Mouse (Mus musculus): ENCODE measurements around the gene Crygd. TPM values are rescaled to one million over a fixed set of nuclear protein-coding genes. Genes with fewer than 3 reads are reported as not detected.
"Not testable (repeated sequence)": the region's sequence is repeated elsewhere in the genome, so short reads cannot be mapped to it uniquely, and the experiment has no call there.

The Crygd gene
- polyA plus RNA-seq, 1 experiment from 2014 or later = not detected

DNA sequence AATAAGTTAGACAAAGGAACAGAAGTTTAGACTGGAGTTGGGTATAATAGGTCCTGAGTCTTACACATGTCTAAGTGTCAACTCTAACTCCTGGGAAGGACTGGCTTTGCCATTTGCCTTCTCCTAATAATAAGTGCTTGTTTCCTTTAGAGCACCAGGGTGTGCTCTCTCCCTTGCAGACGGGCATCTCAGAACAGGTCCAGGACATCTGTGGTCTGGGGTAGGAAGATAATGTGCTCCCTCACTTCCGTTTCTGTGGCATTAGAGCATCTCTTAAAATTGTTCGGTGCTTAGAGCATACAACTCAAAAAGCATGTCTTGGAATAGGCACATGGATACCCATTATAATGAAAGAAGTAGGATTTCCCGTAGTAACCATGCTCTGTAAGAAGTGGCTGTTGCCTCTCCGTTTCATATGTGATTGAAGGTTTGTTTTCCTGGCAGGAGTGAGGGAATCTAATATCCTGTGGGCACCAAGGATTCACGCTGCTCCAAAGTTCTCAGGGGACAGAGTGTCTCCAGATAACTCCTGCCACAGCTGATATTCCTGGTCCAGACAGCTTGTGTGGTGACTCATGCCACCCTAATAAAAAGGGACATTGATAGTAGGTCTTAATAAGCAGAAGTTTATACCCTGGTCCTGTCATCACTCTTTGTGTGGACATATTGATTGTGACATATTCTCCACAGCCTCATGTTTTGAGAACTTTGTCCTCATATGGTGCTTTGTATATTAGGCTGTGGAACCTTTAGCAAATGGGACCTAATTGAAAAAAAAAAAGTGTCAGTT is 25.5 kb upstream of the Crygd start:
- no peak for ATAC-seq (ENCODE audit: insufficient read depth)
- Histone ChIP-seq H3K27me3 (no peaks in the 10 kb centered on the region), H3K4me3 (replicated peaks) (no peak overlapping the region), H3K9ac (no peak overlapping the region), H3K4me1 (replicated peaks) (no peaks in the 10 kb centered on the region), H3K4me2 (no peak overlapping the region), H3K36me3 (replicated peaks) (no peaks in the 10 kb centered on the region), H3K27ac (replicated peaks) (no peak overlapping the region), H3K9me3 (replicated peaks) (no peaks in the 10 kb centered on the region)
- 41% methylated on average over 6 of the region's 6 CpGs for WGBS (ENCODE audit: insufficient replicate concordance)

DNA sequence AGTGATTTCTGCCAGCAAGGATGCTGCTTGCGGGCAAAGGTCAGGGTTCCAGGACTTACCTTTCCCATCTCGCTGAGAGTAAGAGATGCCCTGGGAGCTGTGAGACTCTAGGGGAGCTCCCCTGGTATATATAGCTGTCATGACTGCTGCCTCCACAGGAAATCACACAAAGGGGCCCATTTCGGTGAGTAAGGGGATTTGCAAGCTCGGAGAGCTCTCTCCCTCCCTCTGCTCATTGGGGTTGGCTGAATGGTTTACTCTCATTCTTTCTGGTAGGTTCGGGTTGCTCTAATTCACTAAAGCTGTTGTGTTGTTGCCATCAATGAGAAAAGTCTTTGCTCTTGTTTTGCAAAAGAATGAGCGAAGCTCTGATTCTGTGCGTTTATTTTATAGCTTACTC is 18.9 kb upstream of the Crygd start, which contains the start of gene Crygb:
Crygb (minus strand) TSS at position 101 of the 400 bp plus-strand sequence.
- H3K9ac ChIP-seq = no peak within 1 kb of the TSS
- no peaks in the 10 kb centered on the region for H3K9me3 ChIP-seq (replicated peaks)
- H3K4me1 ChIP-seq (replicated peaks) = no peaks in the 10 kb centered on the region
- ATAC-seq (ENCODE audit: insufficient read depth) = no peak
- H3K4me3 ChIP-seq (replicated peaks) = no peak within 1 kb of the TSS
- no peak within 1 kb of the TSS for H3K27ac ChIP-seq (replicated peaks)
- H3K4me2 ChIP-seq = no peak within 1 kb of the TSS
- no peaks in the 10 kb centered on the region for H3K36me3 ChIP-seq (replicated peaks)
- no peaks in the 10 kb centered on the region for H3K27me3 ChIP-seq
- 39% methylated on average over 7 of the region's 7 CpGs for WGBS (ENCODE audit: insufficient replicate concordance)

DNA sequence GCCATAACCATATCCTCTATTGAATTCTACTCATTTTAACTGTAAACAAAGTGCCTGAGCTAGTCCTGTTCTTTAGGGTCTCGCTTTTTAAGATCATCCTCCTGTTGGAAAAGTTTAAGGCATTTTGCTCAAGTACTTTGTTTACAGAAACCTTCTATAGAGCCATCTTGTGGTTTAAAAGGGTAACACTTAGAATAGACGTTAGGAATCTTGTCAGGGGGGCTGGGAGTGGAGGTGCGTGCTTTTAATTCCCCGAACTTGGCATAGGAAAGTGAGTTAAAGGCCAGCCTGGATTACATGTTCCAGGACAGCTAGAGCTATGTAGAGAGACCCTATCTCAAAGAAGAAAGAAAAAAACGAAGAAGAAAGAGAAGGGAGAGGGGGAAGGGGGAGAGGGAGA is 12.4 kb upstream of the Crygd start:
- no peaks in the 10 kb centered on the region for H3K9me3 ChIP-seq (replicated peaks)
- H3K4me2 ChIP-seq = no peak overlapping the region
- WGBS (ENCODE audit: insufficient replicate concordance) = 20% methylated on average over 5 of the region's 5 CpGs
- no peaks in the 10 kb centered on the region for H3K4me1 ChIP-seq (replicated peaks)
- no peak overlapping the region for H3K9ac ChIP-seq
- H3K27ac ChIP-seq (replicated peaks) = no peak overlapping the region
- no peak overlapping the region for H3K4me3 ChIP-seq (replicated peaks)
- no peaks in the 10 kb centered on the region for H3K27me3 ChIP-seq
- no peak for ATAC-seq (ENCODE audit: insufficient read depth)
- no peaks in the 10 kb centered on the region for H3K36me3 ChIP-seq (replicated peaks)

DNA sequence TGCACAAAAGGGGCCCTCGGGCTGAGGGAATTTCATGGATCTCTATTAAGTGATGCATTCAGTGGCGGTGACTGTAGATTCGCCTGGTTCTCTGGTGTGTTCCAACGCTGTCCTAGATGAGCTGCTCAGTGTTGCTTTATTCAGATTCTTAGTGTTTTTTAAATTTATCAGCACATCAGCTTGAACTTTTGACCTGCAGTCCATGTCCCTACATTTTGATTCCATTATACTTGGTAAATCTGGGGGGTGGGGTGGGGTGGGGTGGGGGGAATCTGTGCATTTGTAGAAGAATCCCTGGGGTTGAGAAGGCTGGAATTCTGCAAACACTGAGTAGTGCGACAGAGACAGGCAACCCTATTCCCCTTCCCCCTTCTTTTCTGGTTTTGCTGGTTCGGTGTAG is 10.3 kb upstream of the Crygd start, which contains the start of gene Crygc:
Crygc (minus strand) TSS at position 101 of the 400 bp plus-strand sequence.
- H3K4me1 ChIP-seq (replicated peaks) = no peaks in the 10 kb centered on the region
- H3K9ac ChIP-seq = no peak within 1 kb of the TSS
- WGBS (ENCODE audit: insufficient replicate concordance) = 64% methylated on average over 6 of the region's 6 CpGs
- no peaks in the 10 kb centered on the region for H3K36me3 ChIP-seq (replicated peaks)
- H3K27me3 ChIP-seq = no peaks in the 10 kb centered on the region
- no peak within 1 kb of the TSS for H3K4me2 ChIP-seq
- ATAC-seq (ENCODE audit: insufficient read depth) = no peak
- no peaks in the 10 kb centered on the region for H3K9me3 ChIP-seq (replicated peaks)
- no peak within 1 kb of the TSS for H3K4me3 ChIP-seq (replicated peaks)
- H3K27ac ChIP-seq (replicated peaks) = no peak within 1 kb of the TSS

DNA sequence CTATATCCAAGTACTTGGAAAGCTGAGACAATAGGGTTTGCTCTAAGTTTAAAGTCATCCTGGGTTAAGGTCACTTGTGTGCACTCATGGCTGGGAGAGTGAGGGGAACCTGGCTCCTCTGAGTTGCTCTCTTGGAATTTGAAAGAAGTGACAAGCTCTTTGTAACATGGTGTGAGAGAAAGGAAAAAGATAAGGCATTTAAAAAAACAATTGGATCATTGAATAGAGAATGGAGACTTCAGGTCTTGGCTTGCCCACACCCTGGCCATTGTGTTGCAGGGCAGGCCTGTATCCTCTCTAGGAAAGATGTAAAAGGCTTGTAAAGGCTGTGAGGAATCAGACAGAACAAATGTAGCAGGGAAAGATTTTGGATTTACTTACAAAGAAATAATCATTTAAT is 4.6 kb upstream of the Crygd start:
- ATAC-seq (ENCODE audit: insufficient read depth) = no peak
- Histone ChIP-seq H3K9me3 (replicated peaks) (no peaks in the 10 kb centered on the region), H3K4me3 (replicated peaks) (no peak overlapping the region), H3K9ac (no peak overlapping the region), H3K4me2 (no peak overlapping the region), H3K36me3 (replicated peaks) (no peaks in the 10 kb centered on the region), H3K27ac (replicated peaks) (no peak overlapping the region), H3K4me1 (replicated peaks) (no peaks in the 10 kb centered on the region), H3K27me3 (no peaks in the 10 kb centered on the region)

- ATAC-seq (ENCODE audit: insufficient read depth) = no peak
- no peaks in the 10 kb centered on the region for H3K36me3 ChIP-seq (replicated peaks)
- no peaks in the 10 kb centered on the region for H3K9me3 ChIP-seq (replicated peaks)
- H3K27ac ChIP-seq (replicated peaks) = no peak overlapping the region
- H3K4me3 ChIP-seq (replicated peaks) = no peak overlapping the region
- H3K4me1 ChIP-seq (replicated peaks) = no peaks in the 10 kb centered on the region
- 74% methylated on average over 15 of the region's 15 CpGs for WGBS (ENCODE audit: insufficient replicate concordance)
- no peak overlapping the region for H3K9ac ChIP-seq
- H3K27me3 ChIP-seq = no peaks in the 10 kb centered on the region
- H3K4me2 ChIP-seq = no peak overlapping the region
These were observed 949 bp upstream of the Crygd start for GRCm38 (mm10) chr1:65064201-65064600.

DNA sequence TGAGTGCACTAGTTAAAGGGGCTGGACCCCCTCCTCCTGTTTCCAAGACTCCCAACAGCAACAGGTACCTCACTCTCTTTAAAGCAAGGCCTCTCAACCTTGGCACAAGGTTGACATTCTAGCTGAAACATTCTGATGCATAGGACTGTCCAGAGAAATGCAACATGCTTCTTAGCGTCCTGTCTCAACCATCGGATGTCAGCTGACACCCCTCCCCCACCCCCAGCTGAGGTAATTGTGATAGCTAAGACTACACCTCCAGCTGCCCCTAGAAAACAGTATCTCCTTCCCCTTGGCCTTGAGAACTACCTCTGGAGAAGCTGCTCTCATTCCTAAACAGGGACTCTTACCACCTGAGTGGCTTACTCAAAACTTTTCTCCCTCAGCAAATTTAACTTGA is 11.1 kb downstream of the Crygd start:
- no peak overlapping the region for H3K9ac ChIP-seq
- H3K9me3 ChIP-seq (replicated peaks) = no peaks in the 10 kb centered on the region
- H3K27ac ChIP-seq (replicated peaks) = no peak overlapping the region
- no peaks in the 10 kb centered on the region for H3K36me3 ChIP-seq (replicated peaks)
- H3K4me2 ChIP-seq = no peak overlapping the region
- no peaks in the 10 kb centered on the region for H3K4me1 ChIP-seq (replicated peaks)
- ATAC-seq (ENCODE audit: insufficient read depth) = no peak
- no peaks in the 10 kb centered on the region for H3K27me3 ChIP-seq
- WGBS (ENCODE audit: insufficient replicate concordance) = 28% methylated on average over 2 of the region's 2 CpGs
- H3K4me3 ChIP-seq (replicated peaks) = no peak overlapping the region

GRCm38 (mm10) chr1:65051696-65052095 is 11.6 kb downstream of the Crygd start:
- Histone ChIP-seq H3K9me3 (replicated peaks) (no peaks in the 10 kb centered on the region), H3K4me2 (no peak overlapping the region), H3K36me3 (replicated peaks) (no peaks in the 10 kb centered on the region), H3K27ac (replicated peaks) (no peak overlapping the region), H3K27me3 (no peaks in the 10 kb centered on the region), H3K4me1 (replicated peaks) (no peaks in the 10 kb centered on the region), H3K4me3 (replicated peaks) (no peak overlapping the region), H3K9ac (no peak overlapping the region)
- 63% methylated on average over 7 of the region's 7 CpGs for WGBS (ENCODE audit: insufficient replicate concordance)
- ATAC-seq (ENCODE audit: insufficient read depth) = no peak

GRCm38 (mm10) chr1:65050952-65051351 is 12.3 kb downstream of the Crygd start, which contains the start of gene Cryge:
Cryge (minus strand) TSS chr1:65051149.
- WGBS (ENCODE audit: insufficient replicate concordance) = 77% methylated on average over 11 of the region's 12 CpGs
- not testable (repeated sequence) for ATAC-seq (ENCODE audit: insufficient read depth); H3K36me3 ChIP-seq (replicated peaks); H3K27ac ChIP-seq (replicated peaks); H3K9me3 ChIP-seq (replicated peaks); H3K4me2 ChIP-seq; H3K4me3 ChIP-seq (replicated peaks); H3K9ac ChIP-seq; H3K4me1 ChIP-seq (replicated peaks); H3K27me3 ChIP-seq

DNA sequence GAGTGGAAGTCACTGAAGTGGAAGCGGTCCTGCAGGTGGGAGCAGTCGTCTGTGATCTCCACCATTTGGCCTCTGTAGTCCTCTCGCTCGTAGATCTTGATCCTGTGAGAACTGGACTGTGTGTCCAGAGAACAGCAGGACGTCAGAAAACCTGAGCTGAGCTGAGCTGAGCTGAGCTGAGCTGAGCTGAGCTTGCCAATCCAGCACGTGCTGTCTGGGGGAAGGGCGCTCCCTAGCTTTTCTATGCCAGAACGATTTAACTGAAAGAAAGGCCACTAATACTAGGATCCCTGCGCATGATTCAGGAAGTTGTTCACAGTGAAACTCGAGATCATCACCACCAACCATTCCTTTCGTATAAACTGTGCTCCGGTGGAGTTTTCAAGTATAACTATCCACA is 14.5 kb downstream of the Crygd start:
- no peaks in the 10 kb centered on the region for H3K36me3 ChIP-seq (replicated peaks)
- H3K27me3 ChIP-seq = no peaks in the 10 kb centered on the region
- H3K4me3 ChIP-seq (replicated peaks) = no peak overlapping the region
- H3K4me1 ChIP-seq (replicated peaks) = no peaks in the 10 kb centered on the region
- ATAC-seq (ENCODE audit: insufficient read depth) = no peak
- no peak overlapping the region for H3K9ac ChIP-seq
- H3K9me3 ChIP-seq (replicated peaks) = no peaks in the 10 kb centered on the region
- no peak overlapping the region for H3K27ac ChIP-seq (replicated peaks)
- no peak overlapping the region for H3K4me2 ChIP-seq
- WGBS (ENCODE audit: insufficient replicate concordance) = 60% methylated on average over 12 of the region's 12 CpGs

- no peaks in the 10 kb centered on the region for H3K9me3 ChIP-seq (replicated peaks)
- 27% methylated on average over 8 of the region's 8 CpGs for WGBS (ENCODE audit: insufficient replicate concordance)
- ATAC-seq (ENCODE audit: insufficient read depth) = no peak
- no peak overlapping the region for H3K9ac ChIP-seq
- no peaks in the 10 kb centered on the region for H3K4me1 ChIP-seq (replicated peaks)
- H3K4me3 ChIP-seq (replicated peaks) = no peak overlapping the region
- H3K4me2 ChIP-seq = no peak overlapping the region
- no peaks in the 10 kb centered on the region for H3K27me3 ChIP-seq
- no peaks in the 10 kb centered on the region for H3K36me3 ChIP-seq (replicated peaks)
- H3K27ac ChIP-seq (replicated peaks) = no peak overlapping the region
These were observed 16.7 kb downstream of the Crygd start for GRCm38 (mm10) chr1:65046401-65047109.

Data from liver, embryonic 15.5 days (tissue).